Mouse (Mus musculus) mature B cell (primary cell): ENCODE measurements around the gene H2al1d.
"Not testable (repeated sequence)": the region's sequence is repeated elsewhere in the genome, so short reads cannot be mapped to it uniquely, and the experiment has no call there.

ENCODE experiments used
- in situ Hi-C: fragments of 300-500 bp; cut with MboI; formaldehyde crosslinking; loops from 2 replicates; pipeline ENCODE4 v1.14.3; 2019

H2al1d gene

DNA sequence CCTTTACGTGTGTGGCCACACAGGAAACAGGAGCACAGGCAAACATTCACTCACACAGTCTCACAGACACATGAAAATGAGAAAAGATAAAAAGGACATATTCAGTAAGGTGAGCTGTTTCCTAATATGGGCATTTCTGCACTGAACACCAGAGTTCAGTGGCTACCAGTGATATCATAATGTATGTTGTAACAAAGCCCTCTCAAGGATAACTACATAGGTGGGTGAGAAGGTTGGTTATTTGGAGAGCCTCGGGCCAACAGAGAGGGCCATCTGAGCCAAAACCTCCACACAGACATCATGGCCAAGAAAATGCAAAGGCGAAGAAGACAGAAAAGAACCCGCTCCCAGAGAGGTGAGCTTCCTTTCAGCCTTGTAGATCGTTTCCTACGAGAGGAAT lies at the start of gene H2al1d:
Gene H2al1d (plus strand): TSS at position 301 of the 400 bp plus-strand sequence.
- in situ Hi-C loops = not testable (repeated sequence)

- in situ Hi-C loops = no loop called here
Measured at GRCm38 (mm10) chrX:11264918-11265317, 43.7 kb upstream of the H2al1d start.

- in situ Hi-C loops = no loop called here
Measured at GRCm38 (mm10) chrX:11267791-11268190, 40.8 kb upstream of the H2al1d start.

DNA sequence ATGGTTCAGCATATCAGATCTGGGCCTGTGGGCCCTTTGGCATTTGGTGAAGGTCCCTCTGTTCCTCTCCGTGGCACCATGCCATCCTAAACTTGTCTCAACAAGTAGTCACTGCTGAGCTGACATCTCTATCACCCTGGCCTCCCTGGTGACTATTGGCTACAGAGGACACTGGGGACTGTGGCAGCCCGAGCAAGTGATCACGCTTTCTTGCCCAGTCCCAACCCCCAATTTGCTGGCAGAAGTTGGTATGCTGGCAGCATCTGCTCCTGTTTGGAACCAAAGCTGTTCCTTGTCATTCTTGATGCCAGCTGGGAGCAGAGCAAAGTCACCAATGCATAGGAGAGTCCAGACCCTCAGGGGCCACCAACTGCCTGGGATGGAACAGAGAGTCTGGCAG lies 39.5 kb upstream of the H2al1d start:
- in situ Hi-C loops = no loop called here

DNA sequence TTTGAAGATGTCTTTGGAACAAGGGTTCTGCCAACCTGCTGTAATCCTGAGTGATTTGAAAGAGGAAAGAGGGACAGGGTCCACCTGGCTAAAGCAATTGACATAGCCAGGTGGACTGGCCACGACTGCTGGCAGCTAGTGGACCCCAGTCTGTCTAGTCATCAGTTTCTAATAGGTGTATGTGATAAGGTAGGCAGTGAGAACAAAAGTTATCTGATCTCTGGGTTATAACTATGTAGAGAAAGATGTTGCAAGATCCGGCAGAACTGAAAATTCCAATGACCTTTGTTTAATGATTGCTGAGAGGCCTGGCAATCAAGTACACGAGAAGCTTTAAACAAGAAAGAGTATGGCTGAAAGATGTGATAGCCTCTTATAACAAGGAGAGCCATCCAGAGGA lies 35.4 kb upstream of the H2al1d start:
- in situ Hi-C loops = no loop called here

GRCm38 (mm10) chrX:11277083-11277482 lies 31.5 kb upstream of the H2al1d start:
- in situ Hi-C loops = no loop called here

DNA sequence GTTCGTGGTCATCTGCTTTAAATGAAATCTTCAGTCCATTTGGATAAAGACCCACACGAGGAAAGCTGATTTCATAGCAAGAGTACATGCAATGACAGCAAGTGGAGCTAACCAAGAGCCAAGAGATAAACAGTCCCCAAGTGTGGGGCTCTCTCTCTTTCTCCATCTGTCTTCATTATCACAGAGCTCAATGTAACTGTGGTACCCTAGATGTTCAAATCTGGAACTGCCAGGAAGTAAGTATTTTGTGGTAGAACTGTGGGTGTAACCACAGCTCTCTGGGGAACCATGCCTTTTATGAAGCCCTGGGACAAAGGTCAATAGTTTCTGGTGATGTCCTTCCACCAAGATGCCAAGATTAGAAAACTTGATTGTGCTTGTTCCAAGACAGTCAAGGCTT lies 27.9 kb upstream of the H2al1d start:
- in situ Hi-C loops = no loop called here

- in situ Hi-C loops = no loop called here
Measured at GRCm38 (mm10) chrX:11288306-11288882, 20.2 kb upstream of the H2al1d start.

DNA sequence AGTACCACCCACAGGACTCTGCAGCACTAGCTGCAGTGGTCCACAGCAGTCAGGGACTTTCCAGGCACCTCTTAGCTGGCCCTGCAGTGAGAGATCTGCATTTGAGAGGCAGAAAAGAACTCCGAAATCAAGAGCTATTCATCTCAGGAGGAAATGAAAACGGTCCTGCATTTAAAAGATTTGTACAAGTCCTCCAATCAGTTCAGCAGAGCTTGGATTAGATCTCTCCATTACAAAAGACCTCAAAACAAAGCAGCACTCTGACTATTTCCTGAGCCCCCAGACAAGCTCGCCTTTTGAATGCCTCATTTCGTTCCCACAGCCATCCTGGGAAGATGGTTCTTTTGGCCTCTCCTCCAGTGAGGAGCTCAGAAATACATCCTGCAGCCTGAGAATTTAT lies 19.4 kb upstream of the H2al1d start:
- in situ Hi-C loops = no loop called here

DNA sequence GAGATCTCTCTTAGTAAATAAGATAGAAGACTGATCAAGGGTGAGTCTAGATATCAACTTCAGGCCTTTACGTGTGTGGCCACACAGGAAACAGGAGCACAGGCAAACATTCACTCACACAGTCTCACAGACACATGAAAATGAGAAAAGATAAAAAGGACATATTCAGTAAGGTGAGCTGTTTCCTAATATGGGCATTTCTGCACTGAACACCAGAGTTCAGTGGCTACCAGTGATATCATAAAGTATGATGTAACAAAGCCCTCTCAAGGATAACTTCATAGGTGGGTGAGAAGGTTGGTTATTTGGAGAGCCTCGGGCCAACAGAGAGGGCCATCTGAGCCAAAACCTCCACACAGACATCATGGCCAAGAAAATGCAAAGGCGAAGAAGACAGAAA lies 9.7 kb upstream of the H2al1d start, which contains the start of gene H2al1a:
Gene H2al1a (plus strand): TSS at position 301 of the 400 bp plus-strand sequence.
- in situ Hi-C loops = not testable (repeated sequence)

GRCm38 (mm10) chrX:11302132-11302531 lies 6.5 kb upstream of the H2al1d start, which contains the start of gene H2al1b:
H2al1b (plus strand) TSS chrX:11302432.
- in situ Hi-C loops = not testable (repeated sequence)

- in situ Hi-C loops = not testable (repeated sequence)
Measured at GRCm38 (mm10) chrX:11305355-11305754, 3.3 kb upstream of the H2al1d start, which contains the start of gene H2al1c. H2al1c (plus strand) TSS chrX:11305655.

- in situ Hi-C loops = not testable (repeated sequence)
Measured at GRCm38 (mm10) chrX:11311634-11312033, 3.0 kb downstream of the H2al1d start, which contains the start of gene H2al1e. H2al1e (plus strand) TSS chrX:11311934.

GRCm38 (mm10) chrX:11314858-11315257 lies 6.2 kb downstream of the H2al1d start, which contains the start of gene H2al1f:
H2al1f (plus strand) TSS chrX:11315158.
- in situ Hi-C loops = not testable (repeated sequence)

DNA sequence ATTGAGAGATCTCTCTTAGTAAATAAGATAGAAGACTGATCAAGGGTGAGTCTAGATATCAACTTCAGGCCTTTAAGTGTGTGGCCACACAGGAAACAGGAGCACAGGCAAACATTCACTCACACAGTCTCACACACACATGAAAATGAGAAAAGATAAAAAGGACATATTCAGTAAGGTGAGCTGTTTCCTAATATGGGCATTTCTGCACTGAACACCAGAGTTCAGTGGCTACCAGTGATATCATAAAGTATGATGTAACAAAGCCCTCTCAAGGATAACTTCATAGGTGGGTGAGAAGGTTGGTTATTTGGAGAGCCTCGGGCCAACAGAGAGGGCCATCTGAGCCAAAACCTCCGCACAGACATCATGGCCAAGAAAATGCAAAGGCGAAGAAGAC lies 9.3 kb downstream of the H2al1d start, which contains the start of gene H2al1g:
Gene H2al1g (plus strand): TSS at position 301 of the 400 bp plus-strand sequence.
- in situ Hi-C loops = not testable (repeated sequence)

GRCm38 (mm10) chrX:11321192-11321591 lies 12.6 kb downstream of the H2al1d start, which contains the start of gene H2al1h:
H2al1h (plus strand) TSS chrX:11321492.
- in situ Hi-C loops = not testable (repeated sequence)

DNA sequence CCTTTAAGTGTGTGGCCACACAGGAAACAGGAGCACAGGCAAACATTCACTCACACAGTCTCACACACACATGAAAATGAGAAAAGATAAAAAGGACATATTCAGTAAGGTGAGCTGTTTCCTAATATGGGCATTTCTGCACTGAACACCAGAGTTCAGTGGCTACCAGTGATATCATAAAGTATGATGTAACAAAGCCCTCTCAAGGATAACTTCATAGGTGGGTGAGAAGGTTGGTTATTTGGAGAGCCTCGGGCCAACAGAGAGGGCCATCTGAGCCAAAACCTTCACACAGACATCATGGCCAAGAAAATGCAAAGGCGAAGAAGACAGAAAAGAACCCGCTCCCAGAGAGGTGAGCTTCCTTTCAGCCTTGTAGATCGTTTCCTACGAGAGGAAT lies 15.7 kb downstream of the H2al1d start, which contains the start of gene H2al1i:
Gene H2al1i (plus strand): TSS at position 301 of the 400 bp plus-strand sequence.
- in situ Hi-C loops = not testable (repeated sequence)

- in situ Hi-C loops = not testable (repeated sequence)
Measured at GRCm38 (mm10) chrX:11327522-11327921, 18.9 kb downstream of the H2al1d start, which contains the start of gene H2al1j. H2al1j (plus strand) TSS chrX:11327822.

- in situ Hi-C loops = no loop called here
Measured at GRCm38 (mm10) chrX:11345762-11346161, 37.1 kb downstream of the H2al1d start.

- in situ Hi-C loops = no loop called here
Measured at GRCm38 (mm10) chrX:11346756-11347155, 38.1 kb downstream of the H2al1d start.
